Mouse (Mus musculus) lung, postnatal 0 days (tissue): Measurements from ENCODE around the gene Skp2.

Experiments used
- CTCF ChIP-seq: IDR thresholded peaks from 2 replicates; pipeline ENCODE4 v1.5.1; 2016; ENCODE audit warnings: antibody characterized with exemption, mild to moderate bottlenecking
- EP300 ChIP-seq: IDR thresholded peaks from 2 replicates; pipeline ENCODE4 v1.6.1; 2016; ENCODE audit warnings: antibody characterized with exemption, mild to moderate bottlenecking, control low read depth

- TF ChIP-seq CTCF (no peak), EP300 (no peak)
Observed at GRCm38 (mm10) chr15:9087895-9088682, 67.1 kb downstream of the Skp2 start.
